Mouse (Mus musculus): Measurements from ENCODE around the gene Hdac4.

The Hdac4 gene

DNA sequence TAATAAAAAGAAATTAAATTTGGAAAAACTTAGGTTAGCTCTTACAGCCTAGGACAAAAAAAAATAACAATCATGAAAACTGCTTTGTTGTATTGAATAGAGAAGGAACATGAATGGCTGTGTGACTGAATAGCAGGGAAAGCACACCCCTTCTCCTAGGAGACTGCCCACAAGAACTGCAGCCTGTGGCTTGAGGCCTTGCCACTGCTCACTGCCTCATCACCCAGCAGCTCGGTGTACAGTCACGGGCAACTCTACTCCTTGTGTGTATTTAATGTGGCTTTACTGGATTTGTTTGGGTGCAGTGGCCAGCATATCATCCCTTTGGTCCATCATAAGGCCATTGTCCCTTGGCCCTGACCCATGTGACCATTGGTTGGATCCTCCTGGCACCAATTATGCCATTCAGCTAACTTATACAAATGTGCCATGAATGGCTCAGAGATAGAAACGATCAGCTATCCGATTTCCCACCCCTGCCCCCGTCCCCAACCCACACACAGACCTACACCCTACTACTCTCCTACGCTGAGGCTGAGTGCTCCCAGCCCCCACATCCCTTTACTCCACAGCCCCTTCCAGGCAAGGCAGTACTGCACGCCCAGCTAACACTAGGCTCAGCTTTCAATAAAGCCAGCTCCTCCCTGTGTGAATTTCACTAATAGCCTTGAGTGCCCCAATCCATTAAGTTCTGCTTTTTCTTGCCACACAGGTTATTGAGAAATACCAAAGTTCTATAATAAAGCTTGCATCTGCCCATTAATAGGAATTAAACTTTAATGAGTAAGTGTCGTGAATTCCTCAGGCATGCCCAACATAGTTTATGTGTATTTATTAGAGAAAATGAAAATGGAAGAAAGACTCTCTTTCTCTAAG, 134.1 kb downstream of the Hdac4 start:
- no peak for DNase-seq (ENCODE audit: low read depth, low spot score)

DNA sequence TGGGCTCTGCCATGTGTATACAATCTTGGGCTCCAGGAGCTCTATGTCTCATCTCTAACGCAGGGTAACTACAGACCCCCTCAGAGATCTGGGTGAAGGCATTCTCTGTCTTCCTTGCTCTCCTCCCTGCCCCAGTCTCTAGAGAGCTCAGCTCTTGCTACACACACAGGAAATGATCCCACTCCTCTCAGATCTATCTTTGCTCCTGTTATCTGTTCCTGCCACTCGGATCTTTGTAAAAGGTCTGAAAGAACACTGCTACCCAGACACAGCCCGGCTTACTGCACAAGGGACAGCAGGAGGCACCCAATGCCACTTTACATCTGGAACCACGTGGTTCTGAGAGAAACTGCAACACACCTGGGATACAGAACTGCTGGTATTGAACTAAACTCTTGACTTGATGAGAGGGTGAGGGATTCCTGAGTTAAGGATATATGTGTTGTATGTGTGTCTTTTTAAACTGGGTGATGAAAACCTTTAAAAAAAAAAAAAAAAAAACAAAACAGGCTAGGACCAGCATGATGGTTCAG, 134.9 kb downstream of the Hdac4 start:
- DNase-seq (ENCODE audit: low read depth, low spot score): no peak

DNA sequence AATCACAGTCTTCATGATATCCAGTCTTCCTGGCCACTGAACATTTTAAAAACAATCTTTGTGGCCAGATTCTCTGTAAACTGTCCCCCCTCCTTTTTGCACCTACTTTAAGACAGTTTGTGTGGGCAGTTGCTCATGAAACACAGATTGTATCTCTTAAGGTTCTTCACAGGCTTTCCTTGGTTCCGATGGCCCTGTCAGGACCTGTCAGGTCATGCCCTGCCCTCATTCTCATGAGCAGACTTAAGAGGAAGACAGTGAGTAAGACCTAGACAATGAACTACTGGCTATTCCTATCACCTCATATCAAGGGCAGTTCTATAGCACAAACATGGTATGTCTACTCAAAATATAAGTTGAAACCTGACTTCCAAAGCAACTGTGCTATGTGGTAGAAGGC, 135.9 kb downstream of the Hdac4 start:
- DNase-seq (ENCODE audit: low read depth, low spot score): no peak

DNA sequence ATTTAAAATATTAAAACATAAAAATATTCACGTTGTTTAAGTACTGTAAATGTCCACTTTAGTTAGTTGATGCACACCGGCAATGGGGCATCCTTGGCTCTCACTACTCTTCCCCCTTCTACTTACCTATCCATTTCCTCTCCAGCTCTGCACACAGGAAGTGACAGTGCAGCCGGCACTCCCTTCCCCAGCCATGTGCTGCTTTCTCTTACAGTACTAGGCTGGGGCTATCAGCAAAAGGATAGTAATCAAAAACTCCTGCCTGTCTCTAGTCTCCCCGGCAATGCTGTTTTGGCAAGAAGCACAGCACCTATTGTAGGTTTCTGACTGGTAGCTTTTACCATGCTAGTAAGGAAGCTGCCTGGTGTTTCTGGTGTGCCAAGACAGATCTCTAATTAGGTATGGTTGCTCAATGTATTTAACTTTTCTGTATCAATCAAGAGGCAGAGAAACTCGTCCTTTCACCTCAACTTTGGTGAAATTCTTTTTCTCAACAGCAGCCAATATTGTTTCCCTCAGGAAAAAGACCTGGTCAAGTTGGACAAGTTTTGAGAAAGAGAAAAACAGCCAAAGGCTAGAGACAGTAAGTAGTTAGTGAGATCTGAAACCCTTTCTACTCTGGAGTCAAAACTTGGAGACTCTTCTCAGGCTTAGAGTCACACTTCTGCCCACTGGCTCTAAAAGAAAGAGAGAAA, 136.6 kb downstream of the Hdac4 start:
- no peak for DNase-seq (ENCODE audit: low read depth, low spot score)

DNA sequence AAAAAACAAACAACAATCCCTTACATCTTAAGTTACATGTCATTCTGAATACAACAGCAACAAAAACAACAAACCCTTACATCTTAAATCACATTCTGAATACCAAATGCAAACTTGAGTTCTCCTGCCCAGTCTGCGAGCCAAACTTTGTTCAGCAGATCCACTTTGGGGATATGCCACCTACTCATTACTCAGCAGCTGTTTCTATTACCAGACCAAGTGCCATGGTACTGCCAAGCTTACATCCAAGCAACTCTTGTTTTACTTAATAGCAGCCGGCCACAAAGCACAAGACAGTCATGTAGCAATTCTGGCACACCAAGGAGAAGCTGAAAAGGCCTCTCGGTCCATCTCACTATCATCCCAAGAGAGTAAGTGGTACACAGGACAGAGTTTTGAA, 138.4 kb downstream of the Hdac4 start:
- no peak for DNase-seq (ENCODE audit: low read depth, low spot score)

DNA sequence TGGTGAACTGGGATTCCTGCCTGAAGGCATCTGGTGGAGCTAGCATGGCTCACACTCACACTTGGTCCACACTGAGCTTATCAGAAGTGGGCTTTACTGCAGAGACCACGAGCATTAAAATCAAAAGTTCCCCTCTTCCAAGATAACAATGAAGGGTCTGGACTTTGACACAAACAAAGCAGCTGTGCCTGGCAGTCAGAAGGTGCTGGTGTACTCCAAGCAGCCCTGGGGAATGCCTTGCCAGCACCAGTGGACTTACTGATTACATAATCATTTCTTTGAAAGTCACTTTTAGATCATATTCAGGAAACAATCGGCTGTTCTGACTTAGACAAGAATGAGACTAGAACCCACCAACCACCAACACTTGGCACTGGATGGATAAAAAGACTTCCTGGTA, 140.3 kb downstream of the Hdac4 start:
- DNase-seq (ENCODE audit: low read depth, low spot score): no peak

DNA sequence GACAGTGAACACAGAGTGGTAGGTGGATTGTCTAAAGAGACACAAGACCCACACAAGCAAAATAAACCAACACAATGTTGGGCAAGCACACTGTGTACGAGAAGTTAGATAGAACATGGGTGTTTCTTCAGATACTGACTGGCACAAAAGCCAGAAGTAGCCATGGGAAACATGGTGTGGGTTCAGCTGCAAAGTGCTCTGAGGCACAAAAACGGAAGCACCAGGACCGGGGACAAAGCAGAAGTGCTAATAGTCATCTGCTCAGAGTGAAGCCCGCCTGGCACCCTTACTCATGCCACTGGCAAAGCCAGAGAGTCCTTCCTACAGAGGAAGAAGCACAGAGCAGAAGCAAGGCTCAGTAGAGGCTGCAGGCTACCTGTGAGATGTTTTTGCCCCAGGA, 143.3 kb downstream of the Hdac4 start:
- no peak for DNase-seq (ENCODE audit: low read depth, low spot score)

DNA sequence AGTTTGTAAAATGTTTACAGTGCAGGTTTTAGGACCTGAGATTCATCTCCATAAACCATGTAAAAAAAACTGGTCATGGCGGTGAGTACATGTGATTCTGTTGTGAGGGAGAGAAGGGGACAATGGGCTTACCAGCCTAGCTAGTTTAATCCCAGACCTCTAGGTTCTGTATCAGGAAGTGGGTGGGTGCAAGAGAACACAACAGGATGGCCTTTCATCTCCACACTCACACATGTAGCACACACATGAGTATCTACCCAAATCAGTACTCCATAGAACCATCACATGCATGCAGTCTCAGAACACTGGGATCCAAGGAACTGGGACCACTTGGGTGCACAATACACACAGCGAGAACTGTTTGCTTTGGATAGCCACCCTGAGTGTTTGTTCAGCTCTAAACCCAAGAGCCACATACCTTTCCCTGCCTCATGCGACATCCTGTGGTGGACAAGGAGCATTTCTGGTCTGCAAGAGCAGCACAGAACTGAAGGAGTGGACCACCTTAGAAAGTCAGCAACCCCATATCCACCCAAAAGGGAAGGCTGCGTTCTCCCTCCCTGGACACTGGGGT, 143.9 kb downstream of the Hdac4 start:
- no peak for DNase-seq (ENCODE audit: low read depth, low spot score)

DNA sequence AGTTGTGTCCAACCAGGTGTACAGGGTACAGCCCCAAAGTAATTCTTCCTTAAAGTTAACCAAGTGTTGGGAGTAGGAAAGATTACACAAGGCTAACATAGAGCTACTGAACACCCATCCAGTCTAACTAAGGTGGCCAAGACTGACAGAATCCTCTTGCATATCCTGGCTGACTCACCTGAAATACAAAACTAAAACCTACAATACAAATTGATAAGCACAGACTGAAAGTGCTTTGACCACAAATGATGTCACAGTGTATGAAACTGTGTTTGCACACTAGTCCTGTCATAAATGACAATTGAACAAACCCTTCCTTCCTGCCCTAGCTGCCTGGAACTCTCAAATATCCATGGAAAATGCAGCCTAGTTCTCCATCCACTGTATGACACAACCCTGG, 144.5 kb downstream of the Hdac4 start:
- DNase-seq (ENCODE audit: low read depth, low spot score): no peak

DNA sequence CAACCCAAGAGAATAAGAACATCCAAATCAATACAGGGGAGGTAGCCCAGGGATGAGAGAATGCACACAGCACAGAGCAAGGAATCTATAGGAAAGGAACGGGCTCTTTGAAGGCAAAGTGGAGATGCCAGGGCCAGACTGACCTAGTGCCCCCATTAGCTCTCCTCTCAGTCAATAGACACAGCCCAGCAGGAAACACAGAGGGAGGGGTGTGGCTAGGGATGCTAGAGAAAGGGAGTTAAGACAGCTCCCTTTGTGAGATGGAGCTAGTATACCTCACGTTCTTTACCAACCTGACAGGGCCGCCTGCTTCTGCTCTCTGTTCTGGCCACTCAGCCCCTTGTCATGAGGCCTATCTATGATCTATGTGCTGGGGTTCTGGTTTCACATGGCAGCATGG, 144.9 kb downstream of the Hdac4 start:
- no peak for DNase-seq (ENCODE audit: low read depth, low spot score)

DNA sequence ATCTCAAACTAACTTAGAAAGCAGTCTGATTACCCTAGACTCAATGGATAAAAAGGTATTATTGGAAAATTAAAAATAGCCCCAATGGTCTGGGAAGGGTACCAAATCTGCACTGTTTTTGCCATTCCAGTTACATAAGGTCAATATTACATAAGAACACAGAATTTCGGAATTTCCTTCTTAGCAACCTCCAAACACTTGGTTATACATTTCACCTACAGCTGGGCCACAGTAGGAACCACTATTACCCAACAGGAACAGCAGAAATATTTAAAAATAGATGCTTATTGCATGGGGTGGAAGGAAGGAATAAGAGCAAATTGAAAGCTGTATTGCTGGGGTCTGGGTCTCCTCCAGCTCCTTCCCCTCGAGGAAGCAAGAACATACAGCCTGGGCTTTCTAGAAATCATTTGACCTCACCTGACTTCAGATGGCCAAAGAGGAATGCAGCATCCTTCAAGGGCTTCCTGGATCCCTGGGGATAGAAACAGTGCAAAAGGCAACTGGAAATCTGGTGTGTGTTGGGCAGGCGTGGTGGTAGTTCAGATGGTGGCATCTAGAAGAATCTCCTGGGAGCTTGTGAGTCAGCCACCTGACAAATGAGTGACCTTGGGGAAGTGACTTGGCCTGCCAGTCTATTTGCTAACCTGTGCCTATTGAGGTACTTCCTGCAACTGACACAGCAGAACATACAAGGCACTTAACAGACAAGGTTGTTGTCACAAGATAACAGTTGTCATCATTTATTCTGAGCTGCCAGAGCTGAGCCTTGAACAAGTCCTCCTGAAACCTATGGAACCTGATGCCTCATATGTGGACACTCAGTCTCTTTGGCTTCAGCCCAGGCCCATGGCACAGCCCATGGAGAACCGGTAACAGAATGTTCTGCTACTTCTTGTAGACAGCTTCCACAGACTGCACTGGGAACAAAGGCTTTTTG, 146.8 kb downstream of the Hdac4 start:
- no peak for DNase-seq (ENCODE audit: low read depth, low spot score)

DNA sequence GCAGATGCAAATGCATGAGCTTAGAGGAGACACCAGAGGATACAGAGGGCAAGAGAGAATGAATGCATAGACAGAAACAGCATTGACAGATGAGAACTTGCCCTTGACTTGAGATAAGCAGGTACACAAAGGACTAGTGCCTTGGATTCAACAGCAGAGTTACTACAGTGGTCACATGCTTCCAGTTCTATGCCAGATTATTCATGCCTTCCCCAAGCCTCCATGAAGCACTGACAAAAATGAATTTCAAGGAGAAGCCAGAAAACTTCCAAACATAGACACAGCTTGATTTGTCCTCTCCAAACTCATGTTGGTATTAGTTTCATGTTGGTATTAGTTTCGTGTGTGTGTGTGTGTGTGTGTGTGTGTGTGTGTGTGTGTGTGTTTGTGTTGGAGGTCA, 149.8 kb downstream of the Hdac4 start:
- DNase-seq (ENCODE audit: low read depth, low spot score): no peak

DNA sequence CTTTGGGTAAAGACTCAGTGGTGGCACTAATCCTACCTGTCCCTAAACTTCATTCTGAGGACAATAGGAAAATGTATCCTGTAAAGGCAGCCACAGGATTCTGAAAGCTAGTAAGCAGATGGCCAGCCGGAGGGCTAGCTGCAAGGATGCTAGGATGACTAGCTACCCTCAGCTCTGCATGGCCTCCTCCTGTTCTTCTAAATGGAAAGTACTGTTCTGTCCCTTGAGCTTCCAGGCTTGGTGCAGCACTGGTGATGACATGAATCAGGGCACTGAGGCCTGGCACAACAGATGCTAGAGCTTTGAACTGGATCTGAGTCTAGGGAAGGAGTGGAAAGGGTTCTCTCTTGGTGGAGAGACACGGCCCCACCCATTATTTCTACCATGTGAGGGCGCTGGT, 150.6 kb downstream of the Hdac4 start:
- no peak for DNase-seq (ENCODE audit: low read depth, low spot score)

DNA sequence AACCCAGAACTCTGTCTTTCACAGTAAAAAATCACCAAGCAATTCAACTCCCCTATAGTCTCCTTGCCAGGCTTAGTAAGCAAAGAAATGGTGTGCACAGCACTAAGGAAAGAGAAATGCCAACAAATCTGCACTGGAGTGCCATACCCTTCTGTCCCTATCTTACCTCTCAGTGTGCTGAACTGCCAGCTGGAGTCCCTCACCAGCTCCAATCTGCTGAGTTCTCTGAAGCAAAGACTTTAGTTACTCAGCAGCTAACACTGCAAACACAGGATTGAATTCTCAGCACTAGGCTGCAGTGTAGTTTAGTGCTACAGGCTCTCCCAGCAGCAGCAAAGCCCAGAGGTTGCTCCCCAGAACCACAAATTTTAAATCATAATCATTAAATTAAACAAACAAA, 151.5 kb downstream of the Hdac4 start:
- no peak for DNase-seq (ENCODE audit: low read depth, low spot score)

DNA sequence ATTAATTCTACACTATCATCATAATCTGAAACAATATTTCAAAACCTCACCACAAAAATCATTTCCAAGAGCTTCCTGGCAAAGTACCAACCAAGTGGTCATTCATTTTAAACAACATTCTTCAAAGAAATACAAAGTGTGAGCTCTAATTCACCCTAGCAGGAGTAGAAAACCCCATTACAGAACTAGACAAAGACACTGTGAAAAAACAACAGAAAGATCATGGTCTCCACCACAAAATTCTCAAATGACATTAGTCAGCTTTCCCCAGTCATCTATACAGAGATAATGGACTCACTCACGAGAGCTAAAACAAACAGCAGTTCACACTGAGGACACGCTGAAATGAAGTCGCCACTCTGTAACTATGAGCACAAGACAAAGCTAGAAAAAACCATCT, 153.4 kb downstream of the Hdac4 start:
- DNase-seq (ENCODE audit: low read depth, low spot score): no peak

DNA sequence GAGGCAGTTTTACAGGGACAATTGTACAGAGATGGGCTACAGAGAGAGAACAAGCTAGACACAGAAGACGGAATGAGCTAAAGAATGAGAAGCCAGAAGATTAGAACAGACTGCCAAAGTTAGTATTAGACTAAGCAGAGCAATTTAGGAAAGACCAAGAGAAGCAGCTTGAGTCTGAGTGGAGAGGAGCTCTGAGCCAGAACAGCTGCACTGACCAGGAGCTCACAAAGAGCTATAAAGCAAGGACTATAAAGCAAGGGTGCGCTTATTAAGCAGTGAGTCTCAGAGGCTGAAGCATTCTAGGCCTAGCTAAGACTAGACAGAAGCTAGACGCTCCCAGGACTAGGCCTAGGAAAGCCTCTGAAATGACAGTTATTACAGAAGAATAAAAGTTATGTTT, 154.2 kb downstream of the Hdac4 start:
- no peak for DNase-seq (ENCODE audit: low read depth, low spot score)

DNA sequence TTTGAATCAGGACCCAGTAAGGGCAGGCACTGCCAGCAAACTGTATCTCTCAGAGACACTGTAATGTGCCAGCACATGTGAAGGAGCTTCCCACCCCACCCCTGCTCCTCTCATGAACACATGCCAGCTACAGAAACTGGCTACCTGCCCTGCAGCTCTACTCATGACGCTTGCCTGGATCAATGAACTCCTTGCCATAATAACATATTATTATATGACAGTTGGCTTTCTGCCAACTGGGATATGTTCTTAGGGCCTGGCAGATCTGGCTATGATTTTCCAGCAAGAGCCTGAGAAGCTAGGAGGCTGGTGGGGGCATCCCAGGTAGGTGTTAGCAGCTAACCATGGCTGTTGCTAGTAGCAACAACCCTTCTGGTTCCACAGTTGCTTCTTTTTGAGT, 156.8 kb downstream of the Hdac4 start:
- DNase-seq (ENCODE audit: low read depth, low spot score): no peak

DNA sequence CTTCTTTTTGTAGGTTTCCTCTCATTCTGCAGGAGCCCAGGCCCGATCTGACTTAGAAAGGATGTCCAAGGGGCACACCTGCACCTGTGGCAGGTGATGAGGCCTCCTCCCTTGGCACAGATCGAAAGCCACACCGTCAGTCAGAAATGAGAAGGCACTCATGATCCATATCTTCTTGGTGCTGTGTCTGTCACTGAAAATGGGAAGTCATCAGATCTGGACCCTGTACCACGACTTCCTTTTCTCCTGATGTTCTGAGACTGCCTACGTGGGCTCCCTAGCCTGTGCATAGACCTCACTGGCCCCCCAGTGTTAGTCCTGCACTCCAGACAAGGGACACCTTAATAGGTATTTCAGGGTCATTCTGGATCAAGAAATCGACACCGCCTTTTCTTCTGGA, 158.5 kb downstream of the Hdac4 start:
- no peak for DNase-seq (ENCODE audit: low read depth, low spot score)

DNA sequence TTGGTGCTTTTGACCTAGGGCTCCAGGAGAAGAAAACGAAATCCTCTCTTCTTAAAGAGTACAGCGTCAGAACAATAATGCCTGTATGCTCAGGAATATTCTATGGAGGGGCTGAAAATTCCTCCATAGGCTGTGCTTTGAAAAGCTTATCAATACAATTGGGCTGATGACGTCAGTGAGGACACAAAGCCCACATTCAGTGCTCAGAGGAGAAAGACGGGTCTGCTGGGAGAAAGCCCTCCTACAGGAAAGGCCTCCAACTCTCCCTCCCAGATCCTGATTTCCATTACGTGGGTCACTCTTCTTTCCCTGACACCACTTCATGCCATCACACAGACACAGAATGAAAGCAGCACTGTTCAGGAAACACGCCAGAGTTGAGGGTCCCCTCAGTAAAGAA, 159.7 kb downstream of the Hdac4 start:
- no peak for DNase-seq (ENCODE audit: low read depth, low spot score)

DNA sequence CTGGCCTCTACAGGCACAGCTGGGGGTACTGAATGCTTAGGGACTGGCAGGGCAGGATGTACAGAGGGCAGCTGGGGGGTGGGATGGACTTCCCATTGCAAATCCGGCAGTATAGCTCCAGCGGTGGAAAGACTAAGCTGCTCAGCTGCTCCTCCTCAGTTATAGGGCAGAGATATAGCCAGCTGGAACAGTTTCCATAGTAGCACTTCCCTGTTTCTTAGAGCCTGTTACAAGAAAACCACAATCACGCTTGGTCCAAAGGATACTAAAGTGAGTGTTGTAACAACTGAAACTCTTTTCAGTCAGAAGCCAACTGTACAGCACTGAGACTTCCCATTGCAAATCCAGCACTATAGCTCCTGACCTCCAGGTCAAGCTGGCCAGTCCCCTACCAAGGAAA, 161.3 kb downstream of the Hdac4 start:
- DNase-seq (ENCODE audit: low read depth, low spot score): no peak

DNA sequence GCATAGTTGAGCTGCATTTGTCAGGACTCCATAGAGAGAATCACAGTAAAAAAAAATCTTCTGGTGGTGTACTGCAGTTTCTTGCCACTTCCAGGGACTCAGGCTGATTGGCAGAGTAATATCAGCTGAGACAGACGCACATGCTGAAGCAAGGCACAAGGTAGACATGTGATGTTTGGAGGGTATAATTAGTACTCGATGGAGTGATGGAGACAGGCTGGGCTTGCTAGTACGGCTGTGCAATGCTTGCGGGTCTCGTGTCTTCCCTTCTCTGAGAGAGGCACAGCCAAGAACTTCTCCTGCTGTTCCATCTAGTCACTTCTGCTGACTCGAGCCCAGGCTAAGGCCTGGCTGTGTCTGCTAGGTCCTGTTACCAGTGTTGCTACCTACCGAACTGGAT, 162.0 kb downstream of the Hdac4 start:
- DNase-seq (ENCODE audit: low read depth, low spot score): no peak

DNA sequence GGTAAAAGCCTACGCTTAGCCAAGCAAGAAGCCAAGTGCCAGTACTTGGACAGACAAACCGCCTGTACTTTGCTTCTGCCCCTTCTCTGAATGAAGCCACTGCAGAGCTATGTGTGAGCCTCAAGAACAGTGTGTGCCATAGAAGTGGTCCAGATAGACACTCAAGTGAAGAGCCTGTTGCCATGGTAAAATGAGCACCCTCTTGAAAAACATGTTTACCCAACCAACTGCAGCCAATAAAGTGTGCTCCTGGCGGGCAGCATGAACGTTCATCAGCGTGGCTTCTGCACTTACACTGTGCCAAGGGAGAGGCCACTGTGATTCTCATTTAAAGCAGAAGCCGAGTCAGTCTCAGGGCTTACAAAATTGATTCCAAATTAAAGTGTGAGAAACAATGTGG, 165.0 kb downstream of the Hdac4 start:
- no peak for DNase-seq (ENCODE audit: low read depth, low spot score)
